Comparison of ENCODE assay signal across 4 mouse cellular contexts in genomic region chr12:17891663-17892310, GRCm38 (mm10).
DNase-seq lines count a peak whose midpoint lies in the region; TF ChIP-seq lines count a peak whose summit lies in the region.
"Not testable (repeated sequence)": the region's sequence is repeated elsewhere in the genome, so short reads cannot be mapped to it uniquely, and the experiment has no call there.

No protein-coding gene starts in this region.

- not testable (repeated sequence) for H3K36me3 ChIP-seq in ES-Bruce4 (ENCODE audit: control insufficient read depth, insufficient read depth, low read length, poor library complexity, severe bottlenecking); ES-E14 (ENCODE audit: control insufficient read depth, insufficient read depth, low read length, poor library complexity, severe bottlenecking)

- DNase-seq in ES-E14 (ENCODE audit: low read depth, low spot score) (peak; percentile 58), ZHBTc4 (ENCODE audit: low read depth, low spot score) (peak; percentile 88)
- DNase-seq in heart, adult 11 months = peak; percentile 66

- H3K27me3 ChIP-seq in ES-Bruce4 (ENCODE audit: control insufficient read depth, insufficient read depth, low read length, poor library complexity, severe bottlenecking) = not testable (repeated sequence)

- H3K27ac ChIP-seq in ES-Bruce4 (ENCODE audit: insufficient read depth, low read length) (peak overlapping the region; percentile 89), ES-E14 (ENCODE audit: insufficient read depth, low read depth, low read length, poor library complexity, severe bottlenecking) (peak overlapping the region; percentile 85)

- in situ Hi-C loops in ES-E14 (cut with MboI; ENCODE audit: low sequenced_read_pairs in 2 of 2, unreplicated experiment in 2 of 2) = not testable (repeated sequence)

- TF ChIP-seq POLR2A in ES-Bruce4 (IDR thresholded peaks at IDR 0.05; ENCODE audit: insufficient read depth, low read length) = not testable (repeated sequence)

- not testable (repeated sequence) for H3K9ac ChIP-seq in ES-Bruce4 (ENCODE audit: low read depth, poor library complexity, severe bottlenecking)
- peak overlapping the region; percentile 48; the same call in 1 of the 2 replicates for H3K9ac ChIP-seq in ES-E14 (ENCODE audit: insufficient read depth, low read depth, low read length, poor library complexity, severe bottlenecking)

- H3K4me3 ChIP-seq in ES-Bruce4 (ENCODE audit: low read depth, low read length) (peak overlapping the region; percentile 55), ES-E14 (ENCODE audit: insufficient read depth in 1 of 2, low read depth in 1 of 2, low read length in 2 of 2, poor library complexity in 1 of 2, severe bottlenecking in 1 of 2) (peak overlapping the region; percentile 31 to 51)

- not testable (repeated sequence) for H3K4me1 ChIP-seq in ES-Bruce4 (ENCODE audit: control insufficient read depth, insufficient read depth, low read length); ES-E14 (ENCODE audit: control insufficient read depth in 2 of 2, insufficient read depth in 2 of 2, low read length in 2 of 2, poor library complexity in 1 of 2)

- TF ChIP-seq CTCF in ES-Bruce4 (IDR thresholded peaks at IDR 0.05; ENCODE audit: low read depth, low read length) = not testable (repeated sequence)

- TF ChIP-seq EP300 in ES-Bruce4 (IDR thresholded peaks at IDR 0.05; ENCODE audit: insufficient read depth, low read depth, low read length) = peak; percentile 93

- not testable (repeated sequence) for H3K9me3 ChIP-seq in ES-Bruce4 (replicated peaks; ENCODE audit: control insufficient read depth, insufficient read depth, low read length, poor library complexity, severe bottlenecking); ES-E14 (ENCODE audit: control insufficient read depth, insufficient read depth, low read depth, low read length)

Comparison
In these comparisons a context has a peak if more than half of its experiments do, and no peak if none do; other contexts are left out.
1. Peak in every context shown above with its lines: DNase-seq, H3K4me3 ChIP-seq and H3K27ac ChIP-seq.